Mouse (Mus musculus): Measurements from ENCODE around the gene Gm33543. TPM values are rescaled to one million over a fixed set of nuclear protein-coding genes. Genes with fewer than 3 reads are reported as not detected.

The Gm33543 gene
- total RNA-seq, 1 experiment from 2014 or later, result not detected

- ATAC-seq (replicated peaks in 1 of 2; ENCODE audit: insufficient read depth in 1 of 2, low FRiP score in 2 of 2, low TSS enrichment in 1 of 2, low read depth in 1 of 2, poor library complexity in 2 of 2, severe bottlenecking in 2 of 2), result no peak
Observed at GRCm38 (mm10) chr10:95843878-95844277, 1.1 kb upstream of the Gm33543 start.

DNA sequence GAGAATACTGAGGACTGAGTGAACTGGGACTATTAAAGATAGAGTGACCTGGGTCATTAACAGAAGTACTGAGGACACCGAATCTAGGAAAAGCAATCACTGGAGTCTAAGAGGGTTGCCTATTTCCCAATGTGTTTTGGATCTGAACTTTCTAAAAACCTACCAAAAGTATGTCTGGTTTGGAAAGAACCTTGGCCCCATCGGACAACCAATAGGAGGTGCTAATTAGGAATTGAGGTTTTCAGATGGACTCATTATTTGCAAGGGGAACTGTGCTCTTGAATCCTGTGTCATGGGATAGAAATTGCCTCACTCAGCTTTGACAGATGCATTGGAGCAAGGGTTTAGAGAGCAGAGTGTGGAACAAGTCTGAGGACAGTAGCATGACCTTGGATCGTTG lies 1.5 kb downstream of the Gm33543 start:
- no peak for ATAC-seq (replicated peaks in 1 of 2; ENCODE audit: insufficient read depth in 1 of 2, low FRiP score in 2 of 2, low TSS enrichment in 1 of 2, low read depth in 1 of 2, poor library complexity in 2 of 2, severe bottlenecking in 2 of 2)

GRCm38 (mm10) chr10:95839803-95840202 lies 2.9 kb downstream of the Gm33543 start:
- ATAC-seq (replicated peaks in 1 of 2; ENCODE audit: insufficient read depth in 1 of 2, low FRiP score in 2 of 2, low TSS enrichment in 1 of 2, low read depth in 1 of 2, poor library complexity in 2 of 2, severe bottlenecking in 2 of 2), result no peak

GRCm38 (mm10) chr10:95839036-95839435 lies 3.7 kb downstream of the Gm33543 start:
- no peak for ATAC-seq (replicated peaks in 1 of 2; ENCODE audit: insufficient read depth in 1 of 2, low FRiP score in 2 of 2, low TSS enrichment in 1 of 2, low read depth in 1 of 2, poor library complexity in 2 of 2, severe bottlenecking in 2 of 2)

- ATAC-seq (replicated peaks in 1 of 2; ENCODE audit: insufficient read depth in 1 of 2, low FRiP score in 2 of 2, low TSS enrichment in 1 of 2, low read depth in 1 of 2, poor library complexity in 2 of 2, severe bottlenecking in 2 of 2), result no peak
Observed at GRCm38 (mm10) chr10:95836530-95837264, 6.0 kb downstream of the Gm33543 start.

DNA sequence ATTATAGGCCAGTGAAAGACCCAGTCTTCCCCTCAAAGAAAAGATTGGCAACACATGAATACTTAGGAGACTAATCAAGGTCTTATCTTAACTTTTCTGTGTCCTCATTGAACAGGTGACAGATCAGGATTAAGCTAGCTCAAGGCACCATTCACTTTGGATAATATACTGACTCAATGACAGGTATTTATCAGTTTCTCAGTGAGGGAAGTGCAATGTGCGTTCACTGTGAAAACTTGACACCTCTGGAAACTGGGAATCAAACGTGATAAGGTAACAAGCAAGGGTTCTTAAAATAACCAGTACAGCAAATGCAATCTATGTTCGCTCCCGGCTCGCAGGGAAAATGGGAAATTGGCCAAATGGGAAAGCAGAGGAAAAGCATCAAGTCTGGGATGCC lies 11.8 kb downstream of the Gm33543 start:
- no peak for ATAC-seq (replicated peaks in 1 of 2; ENCODE audit: insufficient read depth in 1 of 2, low FRiP score in 2 of 2, low TSS enrichment in 1 of 2, low read depth in 1 of 2, poor library complexity in 2 of 2, severe bottlenecking in 2 of 2)

- ATAC-seq (replicated peaks in 1 of 2; ENCODE audit: insufficient read depth in 1 of 2, low FRiP score in 2 of 2, low TSS enrichment in 1 of 2, low read depth in 1 of 2, poor library complexity in 2 of 2, severe bottlenecking in 2 of 2), result no peak
Observed at GRCm38 (mm10) chr10:95829471-95829870, 13.3 kb downstream of the Gm33543 start.

DNA sequence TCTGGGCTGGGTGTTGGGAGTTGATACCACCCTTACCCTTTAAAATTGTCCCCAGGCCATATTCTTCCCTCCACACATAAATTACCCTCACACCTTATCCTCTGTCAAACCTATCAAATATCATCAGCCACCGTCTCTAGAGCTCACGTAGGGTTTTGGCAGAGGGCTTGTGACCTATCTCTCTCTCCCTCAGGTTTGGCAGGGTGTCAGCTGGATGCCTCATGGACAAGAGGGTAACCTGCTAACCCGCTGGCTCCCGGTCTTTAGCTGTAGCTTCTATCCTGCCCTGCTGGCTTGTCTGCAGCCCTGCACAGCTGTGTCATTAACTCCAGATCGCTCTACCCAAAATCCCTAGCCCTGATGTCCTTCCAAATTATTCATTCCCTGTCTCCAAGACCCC lies 14.4 kb downstream of the Gm33543 start:
- ATAC-seq (replicated peaks in 1 of 2; ENCODE audit: insufficient read depth in 1 of 2, low FRiP score in 2 of 2, low TSS enrichment in 1 of 2, low read depth in 1 of 2, poor library complexity in 2 of 2, severe bottlenecking in 2 of 2), result no peak

DNA sequence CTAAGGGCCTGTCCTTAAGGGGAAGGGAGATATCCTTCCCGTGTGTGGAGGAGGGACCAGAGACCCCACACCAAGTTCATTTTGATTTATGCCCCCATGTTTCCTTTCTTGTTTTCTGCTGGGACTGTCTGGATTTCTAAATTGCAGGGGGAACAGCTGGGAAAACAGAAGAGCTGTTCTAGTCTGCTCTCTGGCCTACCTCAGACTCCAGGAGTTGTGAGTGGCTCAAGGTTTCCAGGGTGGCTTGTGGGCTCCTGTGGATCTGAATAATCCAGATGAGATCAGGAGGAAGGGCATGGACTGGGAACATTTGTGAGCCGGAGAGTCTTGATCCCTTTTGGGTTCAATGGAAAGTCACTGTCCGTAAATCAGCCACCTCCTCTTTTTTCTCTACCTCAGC lies 17.1 kb downstream of the Gm33543 start:
- ATAC-seq (replicated peaks in 1 of 2; ENCODE audit: insufficient read depth in 1 of 2, low FRiP score in 2 of 2, low TSS enrichment in 1 of 2, low read depth in 1 of 2, poor library complexity in 2 of 2, severe bottlenecking in 2 of 2), result no peak

GRCm38 (mm10) chr10:95818506-95818905 lies 24.2 kb downstream of the Gm33543 start:
- ATAC-seq (replicated peaks in 1 of 2; ENCODE audit: insufficient read depth in 1 of 2, low FRiP score in 2 of 2, low TSS enrichment in 1 of 2, low read depth in 1 of 2, poor library complexity in 2 of 2, severe bottlenecking in 2 of 2), result no peak

DNA sequence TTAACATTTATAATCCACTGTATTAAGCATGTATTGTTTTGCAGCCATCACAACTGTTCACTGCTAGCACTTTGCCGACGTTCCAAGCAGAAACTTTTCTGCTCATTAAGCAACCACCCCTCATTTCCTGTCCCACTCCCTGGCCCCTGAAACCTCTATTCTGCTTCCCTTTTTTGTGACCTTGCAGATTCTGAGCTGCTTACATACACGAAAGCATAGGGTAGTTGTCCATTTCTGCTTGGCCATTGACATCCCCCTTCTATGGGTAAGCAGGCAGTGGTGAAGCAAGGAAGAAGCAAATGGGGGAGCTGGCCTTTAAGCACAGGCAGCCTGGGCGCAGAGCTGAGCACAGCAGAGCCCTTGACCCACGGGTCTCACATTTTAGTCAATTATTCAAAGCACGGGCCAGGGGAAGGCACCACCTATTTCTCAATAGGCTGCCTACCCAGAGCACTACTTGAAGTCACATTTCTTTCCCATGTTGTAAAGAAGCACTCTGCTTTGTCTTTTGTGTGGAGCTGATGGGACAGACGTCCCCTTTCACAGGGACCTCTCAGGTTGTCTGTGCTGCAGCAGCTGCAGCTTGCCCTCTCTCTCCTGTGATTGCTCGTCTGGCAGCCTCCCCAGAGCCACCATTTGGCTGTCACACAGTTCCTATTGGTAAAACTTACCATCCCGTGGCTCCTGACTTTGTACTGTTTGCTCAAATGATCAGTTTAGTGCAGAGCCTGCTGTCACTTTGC lies 25.1 kb downstream of the Gm33543 start:
- peak; percentile 95 to 97 for ATAC-seq (replicated peaks in 1 of 2; ENCODE audit: insufficient read depth in 1 of 2, low FRiP score in 2 of 2, low TSS enrichment in 1 of 2, low read depth in 1 of 2, poor library complexity in 2 of 2, severe bottlenecking in 2 of 2)

GRCm38 (mm10) chr10:95814351-95814750 lies 28.4 kb downstream of the Gm33543 start:
- ATAC-seq (replicated peaks in 1 of 2; ENCODE audit: insufficient read depth in 1 of 2, low FRiP score in 2 of 2, low TSS enrichment in 1 of 2, low read depth in 1 of 2, poor library complexity in 2 of 2, severe bottlenecking in 2 of 2), result no peak

- ATAC-seq (replicated peaks in 1 of 2; ENCODE audit: insufficient read depth in 1 of 2, low FRiP score in 2 of 2, low TSS enrichment in 1 of 2, low read depth in 1 of 2, poor library complexity in 2 of 2, severe bottlenecking in 2 of 2), result no peak
Observed at GRCm38 (mm10) chr10:95811869-95812268, 30.9 kb downstream of the Gm33543 start.

GRCm38 (mm10) chr10:95801443-95801811 lies 41.3 kb downstream of the Gm33543 start:
- no peak for ATAC-seq (replicated peaks in 1 of 2; ENCODE audit: insufficient read depth in 1 of 2, low FRiP score in 2 of 2, low TSS enrichment in 1 of 2, low read depth in 1 of 2, poor library complexity in 2 of 2, severe bottlenecking in 2 of 2)

GRCm38 (mm10) chr10:95800693-95801442 lies 41.9 kb downstream of the Gm33543 start:
- no peak for ATAC-seq (replicated peaks in 1 of 2; ENCODE audit: insufficient read depth in 1 of 2, low FRiP score in 2 of 2, low TSS enrichment in 1 of 2, low read depth in 1 of 2, poor library complexity in 2 of 2, severe bottlenecking in 2 of 2)

GRCm38 (mm10) chr10:95797645-95798395 lies 44.9 kb downstream of the Gm33543 start:
- ATAC-seq (replicated peaks in 1 of 2; ENCODE audit: insufficient read depth in 1 of 2, low FRiP score in 2 of 2, low TSS enrichment in 1 of 2, low read depth in 1 of 2, poor library complexity in 2 of 2, severe bottlenecking in 2 of 2), result no peak

DNA sequence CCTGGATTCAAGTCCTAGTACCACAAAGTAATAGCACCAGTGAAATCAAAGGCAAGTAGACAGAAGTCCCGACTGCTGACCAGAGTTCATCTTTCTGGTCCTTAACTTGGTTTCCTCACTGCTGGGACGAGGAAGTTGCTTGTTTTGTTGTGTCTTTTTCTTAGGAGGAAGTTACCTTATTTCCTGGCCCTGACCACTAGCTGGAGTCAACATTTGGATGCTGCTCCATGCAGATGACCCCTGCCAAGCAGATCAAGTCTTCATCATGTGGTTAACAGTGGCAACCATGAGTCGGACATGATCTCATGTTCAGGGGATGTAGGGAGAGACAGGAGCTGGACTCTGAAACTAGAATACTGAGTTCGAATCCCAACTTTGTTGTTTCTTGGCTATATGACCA lies 47.2 kb downstream of the Gm33543 start:
- ATAC-seq (replicated peaks in 1 of 2; ENCODE audit: insufficient read depth in 1 of 2, low FRiP score in 2 of 2, low TSS enrichment in 1 of 2, low read depth in 1 of 2, poor library complexity in 2 of 2, severe bottlenecking in 2 of 2), result peak in 1 of 2 experiments; percentile 64; a peak in 1 of 4 replicates
